Mouse (Mus musculus) thymus, postnatal 36 days (tissue): Measurements from ENCODE around the gene Ubr4.

Experiments
- DNase-seq, 2 experiments: peaks; one replicate each; pipeline ENCODE4 v3.0.0; 2022; ENCODE audit warnings: mixed read lengths in 2 of 2

Gene Ubr4

GRCm38 (mm10) chr4:139351931-139352711, at the start of gene Ubr4, which contains the start of the genes Mrto4 and Emc1:
TSS of gene Ubr4 (plus strand) at chr4:139352609.
TSS of gene Mrto4 (minus strand) at chr4:139352576.
TSS of gene Emc1 (plus strand) at chr4:139352587.
- DNase-seq = peak; percentile 79 to 80

DNA sequence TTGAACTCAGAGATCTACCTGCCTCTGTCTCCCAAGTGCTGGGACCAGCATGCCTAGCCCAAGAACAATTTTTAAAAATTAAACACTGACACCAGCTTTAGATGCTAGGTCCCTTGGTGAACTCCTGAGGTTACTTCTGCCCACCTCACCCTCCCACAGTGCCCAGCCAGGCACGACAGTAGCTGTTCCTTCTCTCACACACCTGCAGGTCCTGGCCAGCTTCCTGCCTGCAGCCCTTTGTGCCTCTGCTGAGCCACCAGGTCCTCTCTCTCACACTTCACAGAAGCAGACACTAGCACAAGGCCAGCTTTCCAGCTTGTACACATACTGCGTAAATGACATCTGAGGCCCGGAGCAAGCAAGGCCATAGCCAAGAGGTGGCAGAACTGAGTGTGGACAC, 46.9 kb upstream of the Ubr4 start:
- no peak for DNase-seq

GRCm38 (mm10) chr4:139307916-139308315, 44.5 kb upstream of the Ubr4 start:
- DNase-seq = no peak

DNA sequence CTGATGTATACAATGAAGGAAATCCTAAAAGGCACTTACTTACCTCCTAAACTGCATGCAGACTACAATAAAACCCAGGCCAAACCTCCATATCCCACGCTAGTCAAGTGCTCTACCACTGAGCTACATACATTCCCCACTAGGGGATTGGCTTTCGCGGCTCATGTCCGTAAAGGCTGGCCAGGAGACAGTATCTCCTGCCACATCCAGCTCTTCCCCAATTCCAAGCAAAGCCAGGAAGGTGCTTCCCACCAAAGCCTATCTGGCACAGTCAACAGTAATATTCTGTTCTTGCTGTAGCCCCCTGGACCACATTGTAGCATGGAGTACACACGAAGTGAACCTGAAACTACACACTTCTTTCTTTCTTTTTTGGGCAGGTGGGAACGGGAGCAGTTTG, 42.8 kb upstream of the Ubr4 start:
- no peak for DNase-seq

DNA sequence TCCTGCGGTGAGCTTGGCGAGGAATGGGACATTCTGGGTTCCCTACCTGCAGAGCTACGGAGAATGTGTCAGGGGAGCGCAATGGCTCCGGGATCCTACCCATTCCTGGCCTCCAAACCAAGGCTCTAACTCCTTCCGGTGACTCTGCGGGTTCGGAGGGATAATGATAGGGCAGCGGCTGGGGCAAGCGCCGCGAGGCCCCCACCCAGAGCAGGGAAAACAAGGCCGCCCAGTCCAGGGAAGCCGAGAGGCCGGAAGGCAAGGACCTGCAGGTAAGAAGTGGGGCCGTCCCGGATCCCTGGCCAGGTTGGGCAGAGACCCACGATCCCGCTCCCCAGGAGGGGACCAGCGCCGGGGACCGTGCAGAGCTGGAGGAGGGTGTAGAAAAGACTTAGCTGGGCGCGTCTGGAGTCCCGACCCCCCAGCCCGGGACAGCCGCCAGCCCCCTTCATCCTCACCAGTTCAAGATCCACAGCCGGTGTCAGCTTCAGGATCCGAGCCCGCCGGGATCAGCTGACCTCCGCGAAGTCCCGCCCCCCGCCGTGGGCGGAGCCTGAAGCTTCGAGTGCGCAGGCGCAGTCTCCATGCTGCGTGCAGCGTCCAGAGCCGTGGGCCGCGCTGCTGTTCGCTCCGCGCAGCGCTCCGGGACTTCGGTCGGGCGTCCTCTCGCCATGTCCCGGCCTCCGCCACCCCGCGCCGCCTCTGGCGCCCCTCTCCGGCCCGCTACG, 42.1 kb upstream of the Ubr4 start, which contains the start of the genes Pqlc2 and Akr7a5:
Gene Pqlc2, minus strand, starts transcription at position 538 of the 728 bp plus-strand sequence.
Gene Akr7a5, plus strand, starts transcription at position 574 of the 728 bp plus-strand sequence.
- DNase-seq = peak; percentile 97 to 99

- no peak for DNase-seq
Observed at GRCm38 (mm10) chr4:139310899-139311701, 41.3 kb upstream of the Ubr4 start.

GRCm38 (mm10) chr4:139311707-139312106, 40.7 kb upstream of the Ubr4 start:
- no peak for DNase-seq

- peak; percentile 45 to 55 for DNase-seq
Observed at GRCm38 (mm10) chr4:139312632-139313031, 39.8 kb upstream of the Ubr4 start.

- no peak for DNase-seq
Observed at GRCm38 (mm10) chr4:139318449-139318848, 34.0 kb upstream of the Ubr4 start.

- no peak for DNase-seq
Observed at GRCm38 (mm10) chr4:139319740-139320139, 32.7 kb upstream of the Ubr4 start.

DNA sequence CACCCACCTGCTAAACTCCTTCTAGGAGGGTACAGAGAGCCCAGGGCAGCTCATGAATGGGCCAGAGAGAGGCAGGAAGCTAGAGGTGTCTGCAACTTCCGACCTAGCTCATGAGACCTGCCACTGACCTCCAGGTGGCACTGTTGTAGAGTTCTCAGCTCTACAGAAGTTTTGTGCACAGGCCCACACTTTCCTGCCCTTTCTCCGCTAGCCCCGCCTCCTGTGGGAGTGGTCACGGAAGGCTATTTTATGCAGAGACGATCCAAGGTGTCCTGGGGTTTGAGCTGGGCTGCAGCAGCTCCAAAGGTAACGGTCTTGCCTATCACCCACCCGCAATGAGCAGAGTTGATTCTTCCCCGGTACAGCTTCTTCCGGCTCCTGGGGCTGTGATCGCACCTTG, 21.8 kb upstream of the Ubr4 start:
- peak; percentile 83 to 86 for DNase-seq

DNA sequence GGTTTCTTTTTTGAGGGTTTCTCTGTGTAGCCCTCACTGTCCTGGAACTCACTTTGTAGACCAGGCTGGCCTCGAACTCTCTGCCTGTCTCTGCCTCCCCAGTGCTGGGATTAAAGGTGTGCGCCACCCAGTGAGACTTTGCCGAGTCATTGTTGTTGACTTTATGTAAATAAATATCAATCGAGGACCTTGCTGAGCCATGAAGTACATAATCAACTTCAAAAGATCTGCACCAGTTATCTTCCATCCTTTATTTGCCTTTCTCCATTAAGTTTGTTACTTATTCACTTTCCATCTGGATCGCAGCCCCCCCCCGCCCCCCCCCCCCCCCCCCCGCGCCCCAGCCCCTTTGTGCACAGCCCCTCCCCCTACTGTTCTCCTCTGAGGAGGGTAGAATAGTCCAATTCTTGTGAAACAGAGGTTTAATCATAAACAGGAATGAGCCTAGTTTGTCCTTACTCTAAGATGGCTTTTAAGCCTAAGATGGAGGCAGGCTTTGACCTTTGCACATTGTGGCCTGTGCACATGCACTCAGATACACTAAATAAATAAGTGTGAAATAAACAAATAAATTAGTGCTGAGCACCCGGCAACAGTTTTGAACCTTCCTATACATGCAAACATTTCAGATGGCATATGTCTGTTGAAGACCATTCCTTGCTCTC, 17.6 kb upstream of the Ubr4 start:
- no peak for DNase-seq

GRCm38 (mm10) chr4:139335507-139335906, 16.9 kb upstream of the Ubr4 start:
- DNase-seq = no peak

DNA sequence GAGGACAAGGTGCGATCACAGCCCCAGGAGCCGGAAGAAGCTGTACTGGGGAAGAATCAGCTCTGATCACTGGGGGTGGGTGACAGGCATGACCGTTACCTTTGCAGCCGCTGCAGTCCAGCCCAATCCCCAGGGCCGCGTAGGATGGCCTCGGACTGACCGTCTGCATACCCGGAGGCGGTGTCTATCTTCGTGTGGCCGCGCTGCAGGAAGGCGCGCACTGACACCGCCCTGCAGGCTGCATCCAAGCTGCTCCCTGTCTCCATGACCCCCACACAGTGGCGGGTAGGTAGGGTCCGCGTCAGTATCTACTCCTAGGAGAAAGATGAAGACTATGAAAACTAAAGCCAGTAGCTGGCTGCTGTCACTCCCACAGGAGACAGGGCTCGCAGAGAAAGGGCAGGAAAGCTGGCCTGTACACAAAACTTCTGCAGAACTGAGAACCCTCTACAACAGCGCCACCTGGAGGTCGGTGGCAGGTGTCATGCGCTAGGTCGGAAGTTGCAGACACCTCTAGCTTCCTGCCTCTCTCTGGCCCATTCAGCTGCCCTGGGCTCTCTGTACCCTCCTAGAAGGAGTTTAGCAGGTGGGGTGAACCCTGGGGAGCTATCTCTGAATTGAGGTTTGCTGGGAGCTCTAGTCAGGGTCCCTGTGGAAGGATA, 15.5 kb upstream of the Ubr4 start:
- peak; percentile 78 to 80 for DNase-seq

GRCm38 (mm10) chr4:139338145-139338544, 14.3 kb upstream of the Ubr4 start:
- DNase-seq = no peak

- DNase-seq = no peak
Observed at GRCm38 (mm10) chr4:139340835-139341234, 11.6 kb upstream of the Ubr4 start.

DNA sequence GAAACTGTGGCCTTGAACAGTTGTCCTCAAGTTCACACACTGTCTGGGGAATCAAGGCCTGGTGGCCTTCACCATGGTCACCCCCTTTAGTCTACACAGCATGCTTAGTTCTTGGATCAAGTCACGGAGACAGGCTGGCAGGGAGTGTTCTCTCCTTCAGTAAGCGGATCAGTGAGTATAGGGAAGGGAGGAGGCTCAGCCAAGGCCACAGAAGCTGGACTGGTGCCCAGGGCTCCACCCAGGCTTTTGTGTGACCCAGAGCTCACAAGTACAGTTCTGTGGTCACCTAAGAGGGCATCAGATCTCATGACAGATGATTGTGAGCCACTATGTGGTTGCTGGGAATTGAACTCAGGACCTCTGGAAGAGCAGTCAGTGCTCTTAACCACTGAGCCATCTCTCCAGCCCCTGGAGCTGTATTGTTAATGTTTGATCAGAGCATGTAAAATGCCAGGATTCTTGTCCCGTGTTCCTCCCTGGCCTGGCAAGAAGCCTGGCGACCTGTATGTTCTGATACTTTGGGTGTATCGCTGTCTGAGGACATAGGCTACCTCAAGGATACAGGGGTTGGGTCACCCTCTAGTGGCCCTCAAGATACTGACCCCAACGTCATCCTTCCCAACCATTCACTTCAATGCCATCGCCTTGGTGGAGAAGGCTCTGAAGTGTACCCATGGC, 10.7 kb upstream of the Ubr4 start:
- no peak for DNase-seq

DNA sequence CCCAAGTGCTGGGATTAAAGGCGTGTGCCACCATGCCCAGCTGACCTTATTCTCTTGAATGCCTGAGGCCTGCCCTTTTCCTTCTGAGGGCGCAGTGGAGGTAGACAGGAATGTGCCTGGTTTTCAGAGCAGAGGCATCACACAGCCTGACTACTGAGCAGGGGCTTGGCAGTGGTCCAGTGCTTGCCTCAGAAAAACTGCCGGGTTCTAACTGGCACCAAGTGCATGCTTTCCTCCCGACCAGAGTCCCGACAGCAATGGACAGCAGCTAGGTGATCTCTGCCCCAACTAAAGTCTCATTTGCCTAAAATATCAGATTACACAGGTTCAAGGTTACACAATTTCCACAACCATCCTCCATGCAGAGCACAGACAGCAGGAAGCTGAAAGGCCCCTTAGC, 8.7 kb upstream of the Ubr4 start:
- no peak for DNase-seq

DNA sequence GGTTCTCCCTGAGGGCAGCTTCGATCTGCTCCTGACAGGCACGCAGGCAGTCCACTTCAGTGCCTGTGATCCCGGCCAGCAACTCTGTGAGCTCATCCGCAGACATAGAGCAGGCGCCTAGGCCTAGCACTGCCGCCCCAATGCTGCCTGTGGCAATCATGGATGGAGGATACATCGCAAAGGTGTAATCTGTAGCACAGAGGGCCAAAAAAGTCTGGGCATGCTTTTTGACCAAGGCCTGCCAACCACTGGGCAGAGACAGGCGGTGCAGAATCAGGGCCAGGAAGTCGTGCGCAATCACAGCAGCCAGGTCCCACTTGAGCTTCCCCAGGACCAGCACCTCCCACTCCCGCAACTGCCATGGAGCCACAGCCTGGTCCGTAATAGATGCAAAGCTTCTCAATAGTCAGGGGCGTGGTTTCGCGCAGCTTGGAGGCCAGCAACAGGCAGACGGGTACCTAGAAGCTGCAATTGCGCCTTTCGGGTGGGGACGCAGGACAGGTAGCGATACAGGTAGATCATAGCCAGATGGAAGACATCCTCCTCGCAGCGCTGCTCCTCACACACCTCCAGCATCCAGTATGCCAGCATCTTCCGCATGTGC, 6.9 kb upstream of the Ubr4 start:
- no peak for DNase-seq

- DNase-seq = no peak
Observed at GRCm38 (mm10) chr4:139352832-139353231, 423 bp downstream of the Ubr4 start.

DNA sequence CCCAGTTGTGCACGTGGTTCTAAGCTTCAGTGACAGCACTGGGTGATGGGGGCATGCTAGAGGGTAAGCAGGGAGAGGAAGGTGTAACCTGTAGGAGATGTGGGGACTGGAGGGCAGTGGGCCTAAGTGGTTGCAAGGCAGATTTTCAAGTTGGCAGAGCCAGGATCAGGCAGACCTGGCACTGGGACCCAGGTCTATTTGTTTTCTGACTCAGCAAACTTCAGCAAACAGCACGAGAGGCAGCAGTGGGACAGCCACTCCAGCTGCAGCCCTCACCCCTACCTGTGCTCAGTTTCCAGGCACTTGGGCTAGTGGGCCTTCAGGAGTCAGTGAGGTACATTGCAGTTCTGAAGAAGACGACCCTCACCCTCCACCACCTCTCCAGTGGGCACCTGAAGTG, 4.8 kb downstream of the Ubr4 start:
- DNase-seq = no peak
